Mouse (Mus musculus) olfactory bulb, adult 2 months (tissue): ENCODE measurements at regions not wholly inside any gene's neighbourhood (a gene's known extent, or its start where the extent isn't known, plus 50 kb on each side); places are given as distances from the start of the nearest gene placed in this dataset.

Source experiments
- CTCF ChIP-seq: fragments of 200-500 bp; IDR thresholded peaks from 2 replicates; pipeline ENCODE4 v1.5.1; 2012; ENCODE audit warnings: low read depth, mild to moderate bottlenecking, low read length, moderate library complexity; ENCODE audit not compliant: insufficient read depth
- POLR2A ChIP-seq: fragments of 200-500 bp; IDR thresholded peaks from 2 replicates; pipeline ENCODE4 v1.6.1; 2012; ENCODE audit warnings: mild to moderate bottlenecking, low read depth, low read length, moderate library complexity; ENCODE audit not compliant: insufficient read depth

- TF ChIP-seq POLR2A (no peak), CTCF (no peak)
Observed at GRCm38 (mm10) chr16:50030905-50031369, 230.6 kb downstream of the Cd47 start.
